Mouse (Mus musculus): ENCODE measurements at regions not wholly inside any gene's neighbourhood (a gene's known extent, or its start where the extent isn't known, plus 50 kb on each side); places are given as distances from the start of the nearest gene placed in this dataset.
"Not testable (repeated sequence)": the region's sequence is repeated elsewhere in the genome, so short reads cannot be mapped to it uniquely, and the experiment has no call there.

- TF ChIP-seq TAL1, GATA1 (IDR thresholded peaks at IDR 0.05; ENCODE audit: low read length): not testable (repeated sequence)
Observed at GRCm38 (mm10) chr17:13507397-13508063, 153.2 kb downstream of the Tcp10c start.

All from erythroblast, embryonic 14.5 days (primary cell).